18 mouse cellular contexts compared by ENCODE assay signal in genomic region chr15:91022276-91022675, GRCm38 (mm10). TPM values are rescaled to one million over a fixed set of nuclear protein-coding genes. Genes with fewer than 3 reads are reported as not detected.
A peak's percentile ranks its signal among the peaks of the same experiment; 100 is the strongest.
DNase-seq lines count a peak whose midpoint lies in the region; ATAC-seq lines count a peak whose summit lies in the region.
"Had no signal": no experiment of that assay in that cellular context is flagged by ENCODE, and none has a peak within 500 bp of the region (broad histone marks: within the 10 kb centered on the region; RNA-seq: fewer than 3 reads in every experiment).

No protein-coding gene starts in this region.

- H3K36me3 ChIP-seq in neural tube, embryonic 13.5 days: no peaks in the 10 kb centered on the region
- no peaks in the 10 kb centered on the region for H3K36me3 ChIP-seq in neural tube, embryonic 15.5 days
- peaks cover 10% of the 10 kb centered on the region for H3K36me3 ChIP-seq in forebrain, embryonic 13.5 days (ENCODE audit: poor library complexity, severe bottlenecking)
- 0 out of 2 replicates have a peak, but pooled peaks cover 2% of the 10 kb centered on the region for H3K36me3 ChIP-seq in hindbrain, embryonic 11.5 days (ENCODE audit: control insufficient read depth, insufficient read depth, low read length)
- H3K36me3 ChIP-seq in midbrain, embryonic 14.5 days (ENCODE audit: control insufficient read depth, insufficient read depth, low read length): no peaks in the 10 kb centered on the region

- H3K9me3 ChIP-seq in neural tube, embryonic 13.5 days: no peaks in the 10 kb centered on the region
- H3K9me3 ChIP-seq in neural tube, embryonic 15.5 days (replicated peaks): no peaks in the 10 kb centered on the region
- H3K9me3 ChIP-seq in forebrain, embryonic 13.5 days (replicated peaks): peaks cover 6% of the 10 kb centered on the region; the same call in 1 of the 2 replicates
- no peaks in the 10 kb centered on the region for H3K9me3 ChIP-seq in hindbrain, embryonic 11.5 days (ENCODE audit: control insufficient read depth, low read length)
- no peaks in the 10 kb centered on the region for H3K9me3 ChIP-seq in midbrain, embryonic 14.5 days (ENCODE audit: control insufficient read depth, low read length)

- H3K4me1 ChIP-seq in neural tube, embryonic 13.5 days (replicated peaks): peaks cover 29% of the 10 kb centered on the region
- H3K4me1 ChIP-seq in neural tube, embryonic 15.5 days: peaks cover 23% of the 10 kb centered on the region
- peaks cover 42% of the 10 kb centered on the region for H3K4me1 ChIP-seq in forebrain, embryonic 13.5 days
- H3K4me1 ChIP-seq in hindbrain, embryonic 11.5 days (replicated peaks; ENCODE audit: control insufficient read depth, insufficient read depth, low read length): no peaks in the 10 kb centered on the region; the same call in 1 of the 2 replicates
- peaks cover 37% of the 10 kb centered on the region for H3K4me1 ChIP-seq in midbrain, embryonic 14.5 days (ENCODE audit: control insufficient read depth, insufficient read depth, low read length)

- H3K4me2 ChIP-seq in neural tube, embryonic 13.5 days: no peak overlapping the region
- no peak overlapping the region for H3K4me2 ChIP-seq in neural tube, embryonic 15.5 days
- no peak overlapping the region for H3K4me2 ChIP-seq in forebrain, embryonic 13.5 days
- no peak overlapping the region for H3K4me2 ChIP-seq in hindbrain, embryonic 11.5 days (replicated peaks; ENCODE audit: low read depth, low read length)
- H3K4me2 ChIP-seq in midbrain, embryonic 14.5 days (ENCODE audit: low read length): no peak overlapping the region

- H3K4me3 ChIP-seq in neural tube, embryonic 13.5 days: no peak overlapping the region
- H3K4me3 ChIP-seq in neural tube, embryonic 15.5 days (replicated peaks): no peak overlapping the region
- H3K4me3 ChIP-seq in forebrain, embryonic 13.5 days: no peak overlapping the region
- H3K4me3 ChIP-seq in hindbrain, embryonic 11.5 days (ENCODE audit: low read depth, low read length): no peak overlapping the region
- H3K4me3 ChIP-seq in midbrain, embryonic 14.5 days (replicated peaks; ENCODE audit: low read depth, low read length): no peak overlapping the region
- H3K4me3 ChIP-seq: heart, adult 2 months; myocyte had no signal

- no peak for DNase-seq in hindbrain, embryonic 11.5 days (ENCODE audit: low spot score)
- DNase-seq in midbrain, embryonic 14.5 days: no peak
- no peak for DNase-seq in right cerebral cortex, postnatal 10 days (ENCODE audit: low spot score in 2 of 2)
- DNase-seq: adrenal gland, adult 2 months; heart, adult 2 months; heart, postnatal 14 days; kidney, postnatal 14 days; lung, adult 2 months; thymus, postnatal 36 days had no signal

- no peak overlapping the region for H3K9ac ChIP-seq in neural tube, embryonic 13.5 days
- no peak overlapping the region for H3K9ac ChIP-seq in neural tube, embryonic 15.5 days (replicated peaks)
- no peak overlapping the region for H3K9ac ChIP-seq in forebrain, embryonic 13.5 days
- no peak overlapping the region for H3K9ac ChIP-seq in hindbrain, embryonic 11.5 days (ENCODE audit: low read depth, low read length)
- H3K9ac ChIP-seq in midbrain, embryonic 14.5 days (replicated peaks; ENCODE audit: low read length): no peak overlapping the region

- ATAC-seq in neural tube, embryonic 13.5 days (ENCODE audit: low read depth): no peak
- no peak for ATAC-seq in neural tube, embryonic 15.5 days (ENCODE audit: low FRiP score)
- ATAC-seq in forebrain, embryonic 13.5 days: no peak
- no peak for ATAC-seq in hindbrain, embryonic 11.5 days (ENCODE audit: low FRiP score)
- ATAC-seq in midbrain, embryonic 14.5 days (ENCODE audit: low FRiP score, low TSS enrichment): no peak
- ATAC-seq in erythroid progenitor cell, adult 5-6 weeks (replicated peaks; ENCODE audit: low FRiP score, poor library complexity, severe bottlenecking): no peak
- ATAC-seq: CD4-positive, CD25-positive, alpha-beta regulatory T cell, adult 4 months; intestine, embryonic 16.5 days had no signal

- H3K27me3 ChIP-seq in neural tube, embryonic 13.5 days: no peaks in the 10 kb centered on the region
- H3K27me3 ChIP-seq in neural tube, embryonic 15.5 days (replicated peaks): no peaks in the 10 kb centered on the region
- no peaks in the 10 kb centered on the region for H3K27me3 ChIP-seq in forebrain, embryonic 13.5 days
- no peaks in the 10 kb centered on the region for H3K27me3 ChIP-seq in hindbrain, embryonic 11.5 days (ENCODE audit: control insufficient read depth, insufficient read depth, low read length)
- no peaks in the 10 kb centered on the region for H3K27me3 ChIP-seq in midbrain, embryonic 14.5 days (ENCODE audit: control insufficient read depth, insufficient read depth, low read length)

- peak overlapping the region; percentile 23; the same call in 1 of the 2 replicates for H3K27ac ChIP-seq in neural tube, embryonic 13.5 days (replicated peaks)
- no peak overlapping the region for H3K27ac ChIP-seq in neural tube, embryonic 15.5 days (replicated peaks)
- H3K27ac ChIP-seq in forebrain, embryonic 13.5 days: peak overlapping the region; percentile 64
- H3K27ac ChIP-seq in hindbrain, embryonic 11.5 days (ENCODE audit: low read depth, low read length): peak overlapping the region; percentile 70; the same call in 1 of the 2 replicates
- peak overlapping the region; percentile 45 for H3K27ac ChIP-seq in midbrain, embryonic 14.5 days (replicated peaks; ENCODE audit: low read depth, low read length)
- H3K27ac ChIP-seq: heart, adult 2 months; macrophage had no signal

- WGBS in neural tube, embryonic 13.5 days: 68% methylated on average over 8 of the region's 8 CpGs
- WGBS in neural tube, embryonic 15.5 days: 68% methylated on average over 8 of the region's 8 CpGs
- WGBS in forebrain, embryonic 13.5 days: 59% methylated on average over 8 of the region's 8 CpGs
- WGBS in hindbrain, embryonic 11.5 days: 57% methylated on average over 8 of the region's 8 CpGs
- 45% methylated on average over 8 of the region's 8 CpGs for WGBS in midbrain, embryonic 14.5 days

RNA-seq across cellular contexts. Expression of gene Kif21a, which starts 27.5 kb away (rescaled TPM):
- 42.0 and 46.0 TPM in 2 replicates for polyA plus RNA-seq in neural tube, embryonic 13.5 days (2015; fragmentation: Nextera tagmentation; extraction: Ambion mirVana)
- 34.8 and 40.1 TPM in 2 replicates for polyA plus RNA-seq in neural tube, embryonic 15.5 days (2015; fragmentation: Nextera tagmentation; extraction: Ambion mirVana)
- 54.9 and 56.4 TPM in 2 replicates for polyA plus RNA-seq in forebrain, embryonic 13.5 days (2015; fragmentation: Nextera tagmentation; extraction: Ambion mirVana)
- 51.6 and 56.3 TPM in 2 replicates for polyA plus RNA-seq in hindbrain, embryonic 11.5 days (2014; fragmentation: Nextera tagmentation; extraction: Ambion mirVana)
- 63.4 and 72.2 TPM in 2 replicates for polyA plus RNA-seq in midbrain, embryonic 14.5 days (2014; fragmentation: Nextera tagmentation; extraction: Ambion mirVana)
- total RNA-seq in erythroid progenitor cell, adult 5-6 weeks (2015; ENCODE audit: low replicate concordance): not detected in 2 replicates
- total RNA-seq in erythroid progenitor cell, adult 5-6 weeks (2017; ENCODE audit: low replicate concordance): not detected in 2 replicates
- total RNA-seq: MEL had no signal
- polyA plus RNA-seq: CD4-positive, CD25-positive, alpha-beta regulatory T cell, adult 4 months; macrophage had no signal
